Mouse (Mus musculus) CH12.LX (cell line): ENCODE measurements at regions not wholly inside any gene's neighbourhood (a gene's known extent, or its start where the extent isn't known, plus 50 kb on each side); places are given as distances from the start of the nearest gene placed in this dataset.

ENCODE experiments used
- NELFE ChIP-seq: IDR thresholded peaks from 2 replicates; pipeline ENCODE4 v1.6.1; 2011; ENCODE audit warnings: low read depth, low read length, improper control_type of control experiment
- POLR2A ChIP-seq: IDR thresholded peaks from 2 replicates; pipeline ENCODE4 v1.6.1; 2011; ENCODE audit warnings: low read depth, mild to moderate bottlenecking, improper control_type of control experiment, low read length

GRCm38 (mm10) chr10:109543301-109543700, 532.5 kb upstream of the Syt1 start:
- TF ChIP-seq NELFE (no peak), POLR2A (no peak)
